Mouse (Mus musculus) mouse embryonic stem cell (cell line): ENCODE measurements at regions not wholly inside any gene's neighbourhood (a gene's known extent, or its start where the extent isn't known, plus 50 kb on each side); places are given as distances from the start of the nearest gene placed in this dataset.

Experiments used
- in situ Hi-C, 2 experiments: fragments of 300-500 bp; cut with MboI; formaldehyde crosslinking; loops; 1 replicate in 1 of 2; 3 replicates in 1 of 2; pipeline ENCODE4 v1.14.3; 2019 to 2020; ENCODE audit warnings: low sequenced_read_pairs in 2 of 2, low pct_unique_long_range_greater_than_20kb in 1 of 2, mixed read lengths in 1 of 2; ENCODE audit not compliant: unreplicated experiment in 1 of 2

- in situ Hi-C loops = no loop called here
Measured at GRCm38 (mm10) chr2:170294657-170295056, 133.0 kb downstream of the Bcas1 start.

DNA sequence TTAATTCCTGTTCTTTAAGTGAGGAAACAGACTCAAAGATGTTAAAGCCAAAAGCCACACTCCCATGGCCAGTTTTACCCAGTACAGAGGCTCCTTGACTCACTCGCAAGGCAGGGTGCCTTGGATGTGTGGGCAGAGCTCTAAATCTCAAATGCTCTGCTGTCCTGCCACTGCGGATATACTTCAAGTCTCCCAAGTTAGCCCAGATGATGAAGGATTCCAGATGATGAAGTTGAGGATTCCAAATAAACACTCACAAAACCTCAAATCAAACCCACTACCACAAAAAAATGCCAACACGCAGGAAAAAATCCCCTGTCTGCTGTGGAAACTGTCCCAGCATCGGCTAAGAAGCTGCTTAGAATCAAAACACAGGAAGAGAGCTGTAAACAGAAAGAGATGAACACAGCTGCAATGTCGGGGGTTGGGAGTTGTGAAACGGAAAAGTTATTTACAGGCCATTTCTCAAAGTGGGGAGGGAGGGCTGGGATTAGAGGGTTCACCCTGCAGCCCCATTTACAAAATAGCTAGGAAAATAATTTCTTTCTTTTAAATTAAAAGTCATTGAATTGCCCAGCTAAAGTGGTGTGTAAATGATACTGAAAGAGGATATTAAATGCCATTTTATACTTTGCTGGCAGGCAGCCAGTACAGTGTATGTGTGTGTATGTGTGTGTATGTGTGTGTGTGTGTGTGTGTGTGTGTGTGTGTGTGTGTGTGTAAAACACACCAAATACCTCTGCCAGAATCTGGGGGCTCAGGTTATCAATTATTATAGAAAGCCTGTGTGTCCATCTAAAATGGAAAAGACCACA is 135.6 kb downstream of the Bcas1 start:
- in situ Hi-C loops = no loop called here

DNA sequence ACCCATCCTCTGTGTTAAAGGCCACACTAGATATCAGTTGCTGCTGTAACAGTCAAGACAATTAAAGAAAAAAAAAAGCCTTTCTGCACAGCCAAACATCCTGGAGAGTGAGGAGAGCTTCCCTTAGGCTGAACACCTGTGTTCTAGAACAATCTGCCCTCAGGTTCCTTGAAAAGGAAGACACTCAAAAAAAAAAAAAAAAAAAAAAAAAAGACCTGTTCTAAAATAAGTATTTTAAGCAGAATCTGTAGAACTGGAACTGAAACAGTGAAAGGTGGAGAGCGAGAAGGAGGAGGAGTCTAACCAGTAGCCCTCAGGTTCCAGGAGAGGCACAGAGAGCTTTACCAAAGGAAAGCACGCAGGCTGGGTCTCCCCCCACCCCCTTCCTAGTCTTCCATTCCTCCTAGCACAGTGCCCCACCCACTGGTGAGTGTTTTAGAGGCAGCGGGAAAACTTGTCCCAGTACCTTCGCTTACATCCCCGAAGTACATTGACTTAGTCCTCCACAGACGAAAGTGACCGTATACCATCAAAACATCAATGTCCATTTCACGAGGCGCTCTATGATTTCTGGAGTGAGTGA is 138.2 kb downstream of the Bcas1 start:
- in situ Hi-C loops = no loop called here

DNA sequence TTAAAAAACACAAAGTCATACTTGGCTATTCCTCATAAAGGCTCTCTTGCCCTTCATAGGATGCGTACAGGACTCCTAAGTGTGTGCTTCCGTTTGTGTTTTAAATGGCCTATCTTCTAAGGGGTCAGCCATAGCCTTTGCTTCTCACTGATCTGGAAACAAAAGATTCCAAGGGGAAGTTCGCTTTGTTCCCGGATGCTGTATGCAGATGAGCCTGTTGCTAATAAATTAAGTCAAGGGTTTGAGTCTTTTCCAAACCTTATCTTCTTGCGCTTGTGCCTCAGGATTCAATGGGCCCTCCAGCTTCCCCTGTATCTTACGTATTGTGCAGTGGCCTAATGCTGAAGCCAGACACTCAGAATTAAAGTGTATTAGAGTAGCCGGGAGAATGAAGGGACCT is 138.9 kb downstream of the Bcas1 start:
- in situ Hi-C loops = no loop called here

DNA sequence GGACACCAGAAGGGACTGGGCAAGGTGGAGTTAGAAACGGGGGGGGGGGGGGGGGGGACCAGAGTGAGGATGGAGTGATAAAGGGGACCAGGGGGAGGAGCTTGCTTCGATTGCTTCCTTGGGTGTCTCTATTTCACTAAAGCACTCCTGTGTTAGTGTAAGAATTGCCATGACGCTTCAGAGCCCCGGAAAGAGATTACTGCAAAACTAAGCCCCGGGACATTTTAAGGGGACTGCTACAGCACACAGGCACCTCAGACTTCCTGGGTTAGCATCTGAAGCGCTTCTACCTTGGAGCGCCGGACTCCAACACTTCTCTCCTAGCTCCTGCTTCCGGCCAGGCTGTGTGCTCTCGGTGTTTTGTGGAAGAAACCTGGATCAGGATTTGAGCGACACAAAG is 139.4 kb downstream of the Bcas1 start:
- in situ Hi-C loops = no loop called here

DNA sequence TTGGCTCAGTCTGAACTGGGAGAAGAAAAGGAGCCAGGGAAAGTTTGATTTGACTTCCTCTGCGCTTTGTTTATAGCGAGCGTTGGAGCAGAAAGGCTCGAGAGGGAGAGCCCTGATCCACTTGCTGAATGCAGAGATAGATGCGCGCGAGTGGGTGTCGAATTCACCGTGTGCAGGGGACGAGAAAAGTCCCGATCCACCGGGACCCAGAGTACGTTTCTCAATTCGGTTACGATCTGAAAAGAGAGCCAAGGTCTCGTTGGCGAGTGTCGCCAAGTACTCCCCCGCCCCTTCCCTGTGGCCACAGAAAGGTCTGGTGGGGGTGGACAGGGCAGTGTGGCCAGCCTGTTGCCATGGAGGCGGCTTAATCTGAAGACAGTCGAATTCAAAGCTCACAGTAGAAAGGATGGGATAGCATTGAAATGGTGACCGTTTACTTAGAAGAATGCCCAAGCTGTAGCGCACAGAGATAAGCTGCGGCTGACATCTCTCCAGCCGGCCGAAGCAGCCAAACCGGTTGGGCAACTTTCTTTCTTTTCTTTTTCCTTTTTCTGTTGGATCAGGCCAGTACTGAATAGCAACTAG is 139.5 kb upstream of the Zfp217 start:
- in situ Hi-C loops = no loop called here

- in situ Hi-C loops = no loop called here
Measured at GRCm38 (mm10) chr2:170286773-170287172, 138.9 kb upstream of the Zfp217 start.

GRCm38 (mm10) chr2:170282463-170282862 is 134.6 kb upstream of the Zfp217 start:
- in situ Hi-C loops = no loop called here

- in situ Hi-C loops = no loop called here
Measured at GRCm38 (mm10) chr2:170281311-170282008, 133.6 kb upstream of the Zfp217 start.

DNA sequence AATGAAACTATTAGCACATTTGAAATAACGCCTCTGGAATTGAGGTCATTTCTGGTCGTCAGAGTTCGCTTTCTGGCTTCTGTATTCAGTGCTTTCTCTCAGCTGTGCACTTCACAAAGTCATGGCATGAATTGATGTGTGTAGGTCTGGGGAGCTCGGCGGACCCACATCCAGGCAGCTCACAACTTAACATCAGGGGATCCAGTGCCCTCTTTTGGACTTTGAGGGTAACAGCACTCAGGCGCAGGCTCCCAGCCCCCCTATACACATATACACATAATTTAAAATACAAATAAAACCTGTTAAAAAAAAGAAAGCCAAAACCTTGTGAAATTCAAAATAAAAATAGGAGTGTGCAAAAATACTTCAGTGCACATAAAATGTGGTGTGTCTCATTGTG is 132.8 kb upstream of the Zfp217 start:
- in situ Hi-C loops = no loop called here

DNA sequence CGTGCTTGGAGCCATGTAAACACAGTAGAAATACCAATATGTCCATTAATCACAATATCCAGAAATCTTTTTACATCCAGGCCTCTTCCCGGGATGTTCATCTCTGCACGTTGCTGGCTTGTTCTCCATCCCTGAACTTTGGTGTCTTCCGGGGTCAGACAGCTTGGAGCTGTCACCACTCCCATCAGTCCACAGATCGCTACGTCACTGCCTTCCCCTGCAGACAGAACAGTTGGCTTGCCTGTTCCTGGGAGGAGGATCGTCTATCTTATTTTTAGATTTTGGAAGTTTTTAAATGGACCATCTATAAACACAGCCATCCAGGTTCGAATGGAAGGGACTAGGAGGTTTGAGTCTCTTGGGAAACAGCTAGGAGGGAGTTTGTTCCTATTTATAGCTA is 130.0 kb upstream of the Zfp217 start:
- in situ Hi-C loops = no loop called here

- in situ Hi-C loops = no loop called here
Measured at GRCm38 (mm10) chr2:170277182-170277767, 129.4 kb upstream of the Zfp217 start.

DNA sequence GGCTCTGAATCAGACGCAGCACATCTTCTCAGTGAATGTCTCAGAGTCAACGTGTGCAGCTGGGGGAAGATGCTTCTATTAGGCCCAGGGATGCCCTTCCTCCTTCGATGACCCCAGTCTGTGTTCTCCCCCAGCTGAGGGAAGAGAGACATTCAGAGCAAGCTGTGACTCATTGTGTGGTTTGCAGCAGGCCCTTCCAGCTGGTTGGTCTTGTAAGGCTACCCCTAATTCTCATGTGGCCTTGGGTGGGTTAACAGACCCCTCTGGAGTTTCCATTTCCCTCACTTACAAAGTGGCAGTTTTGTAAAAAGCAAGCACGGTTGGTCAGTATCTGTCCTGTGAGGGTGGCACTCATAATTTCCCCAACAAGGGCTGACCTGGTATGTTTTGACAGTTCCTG is 127.8 kb upstream of the Zfp217 start:
- in situ Hi-C loops = no loop called here

- in situ Hi-C loops = no loop called here
Measured at GRCm38 (mm10) chr2:170269926-170270577, 122.1 kb upstream of the Zfp217 start.

DNA sequence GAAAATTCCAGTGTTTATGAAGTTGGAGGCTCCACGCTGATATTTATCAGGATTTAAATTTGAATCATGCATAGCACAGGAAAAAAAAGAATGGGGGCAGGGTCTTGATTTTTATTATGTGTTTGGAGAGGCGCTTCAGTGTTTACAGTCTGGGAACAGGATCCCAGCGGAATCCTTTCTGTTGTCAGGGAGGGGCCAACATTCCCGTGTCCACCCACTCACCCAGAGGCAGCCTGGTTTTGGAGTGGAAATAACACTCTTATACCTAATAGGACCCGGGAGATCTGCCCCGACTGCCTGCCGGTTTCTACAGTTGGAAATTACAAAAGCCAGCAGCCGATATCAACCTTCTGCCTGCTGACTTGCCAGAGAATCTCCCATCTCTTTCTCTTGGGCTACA is 120.2 kb upstream of the Zfp217 start:
- in situ Hi-C loops = no loop called here

DNA sequence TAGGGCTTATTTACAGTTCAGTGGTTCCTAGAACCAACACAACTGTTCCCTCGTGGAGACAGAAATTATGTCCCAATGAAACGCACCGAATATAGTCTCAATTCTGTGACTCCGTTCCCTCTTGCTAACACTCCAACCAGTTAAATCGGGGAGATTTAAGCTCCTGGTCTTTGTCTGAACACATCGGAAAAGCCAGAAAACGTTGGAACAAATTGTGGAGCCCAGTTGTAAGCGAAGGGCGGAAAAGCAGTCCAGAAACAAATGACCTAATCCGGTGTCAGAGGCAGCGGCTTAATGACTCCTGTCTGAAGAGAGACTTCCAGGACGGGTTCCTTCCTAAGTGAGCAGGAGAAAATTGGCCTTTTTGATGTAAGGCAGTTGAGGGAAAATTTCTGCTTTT is 119.2 kb upstream of the Zfp217 start:
- in situ Hi-C loops = no loop called here

GRCm38 (mm10) chr2:170266407-170267101 is 118.7 kb upstream of the Zfp217 start:
- in situ Hi-C loops = no loop called here

DNA sequence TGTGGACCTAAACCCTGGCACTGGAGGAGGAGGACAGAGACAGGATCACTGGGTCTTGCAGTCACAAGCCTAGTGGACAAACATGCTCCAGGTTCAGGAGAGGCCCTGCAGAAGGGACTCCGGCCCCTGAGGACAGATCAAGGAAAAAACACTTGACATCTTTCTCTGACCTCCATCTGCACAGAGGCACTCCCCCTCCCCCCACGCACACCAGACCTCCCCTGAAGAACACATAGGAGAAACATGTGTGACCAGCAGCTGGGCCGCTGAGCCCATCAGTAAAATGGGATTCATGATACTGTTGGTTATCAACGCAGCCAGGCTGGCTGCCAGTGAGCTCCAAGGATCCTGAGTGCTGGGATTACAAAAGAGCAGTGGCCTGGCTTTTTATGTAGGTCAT is 115.7 kb upstream of the Zfp217 start:
- in situ Hi-C loops = no loop called here
